Mouse (Mus musculus): ENCODE data around the gene Aipl1.
A peak's percentile ranks its signal among the peaks of the same experiment; 100 is the strongest.

Gene Aipl1

GRCm38 (mm10) chr11:72037409-72037808 lies at the start of gene Aipl1:
Aipl1 (minus strand) TSS chr11:72037509.
- no peak for DNase-seq (ENCODE audit: low read depth, low spot score)

GRCm38 (mm10) chr11:72086251-72087046 lies 49.1 kb upstream of the Aipl1 start:
- no peak for DNase-seq (ENCODE audit: low read depth, low spot score)

GRCm38 (mm10) chr11:72084337-72084736 lies 47.0 kb upstream of the Aipl1 start:
- no peak for DNase-seq (ENCODE audit: low read depth, low spot score)

GRCm38 (mm10) chr11:72082601-72083000 lies 45.3 kb upstream of the Aipl1 start:
- DNase-seq (ENCODE audit: low read depth, low spot score), result no peak

- DNase-seq (ENCODE audit: low read depth, low spot score), result no peak
These were observed 43.2 kb upstream of the Aipl1 start for GRCm38 (mm10) chr11:72080461-72080860.

GRCm38 (mm10) chr11:72078647-72079046 lies 41.3 kb upstream of the Aipl1 start:
- no peak for DNase-seq (ENCODE audit: low read depth, low spot score)

- no peak for DNase-seq (ENCODE audit: low read depth, low spot score)
These were observed 40.7 kb upstream of the Aipl1 start for GRCm38 (mm10) chr11:72078056-72078455.

GRCm38 (mm10) chr11:72074230-72074629 lies 36.9 kb upstream of the Aipl1 start:
- no peak for DNase-seq (ENCODE audit: low read depth, low spot score)

GRCm38 (mm10) chr11:72072331-72072905 lies 35.1 kb upstream of the Aipl1 start:
- no peak for DNase-seq (ENCODE audit: low read depth, low spot score)

- no peak for DNase-seq (ENCODE audit: low read depth, low spot score)
These were observed 33.4 kb upstream of the Aipl1 start for GRCm38 (mm10) chr11:72070733-72071132.

GRCm38 (mm10) chr11:72068026-72068425 lies 30.7 kb upstream of the Aipl1 start:
- DNase-seq (ENCODE audit: low read depth, low spot score), result no peak

- DNase-seq (ENCODE audit: low read depth, low spot score), result no peak
These were observed 30.0 kb upstream of the Aipl1 start for GRCm38 (mm10) chr11:72067326-72067725.

- DNase-seq (ENCODE audit: low read depth, low spot score), result peak; percentile 50
These were observed 29.0 kb upstream of the Aipl1 start for GRCm38 (mm10) chr11:72066330-72066729.

GRCm38 (mm10) chr11:72065103-72065502 lies 27.8 kb upstream of the Aipl1 start:
- no peak for DNase-seq (ENCODE audit: low read depth, low spot score)

GRCm38 (mm10) chr11:72064414-72064813 lies 27.1 kb upstream of the Aipl1 start:
- DNase-seq (ENCODE audit: low read depth, low spot score), result no peak

- no peak for DNase-seq (ENCODE audit: low read depth, low spot score)
These were observed 23.8 kb upstream of the Aipl1 start for GRCm38 (mm10) chr11:72061093-72061620.

GRCm38 (mm10) chr11:72060416-72060815 lies 23.1 kb upstream of the Aipl1 start:
- DNase-seq (ENCODE audit: low read depth, low spot score), result no peak

- DNase-seq (ENCODE audit: low read depth, low spot score), result no peak
These were observed 19.9 kb upstream of the Aipl1 start for GRCm38 (mm10) chr11:72057166-72057565.

GRCm38 (mm10) chr11:72055176-72055575 lies 17.9 kb upstream of the Aipl1 start:
- DNase-seq (ENCODE audit: low read depth, low spot score), result no peak

- no peak for DNase-seq (ENCODE audit: low read depth, low spot score)
These were observed 15.3 kb upstream of the Aipl1 start for GRCm38 (mm10) chr11:72052636-72053035.

GRCm38 (mm10) chr11:72052221-72052620 lies 14.9 kb upstream of the Aipl1 start:
- DNase-seq (ENCODE audit: low read depth, low spot score), result no peak

- peak; percentile 56 for DNase-seq (ENCODE audit: low read depth, low spot score)
These were observed 13.9 kb upstream of the Aipl1 start for GRCm38 (mm10) chr11:72050895-72051858.
